Mouse (Mus musculus) large intestine, adult 2 months (tissue): ENCODE results near the gene Ephb1. TPM values are rescaled to one million over a fixed set of nuclear protein-coding genes. Genes with fewer than 3 reads are reported as not detected.

ENCODE experiments used
- DNase-seq: peaks from one replicate; pipeline ENCODE4 v3.0.0-alpha.2; 2012; ENCODE audit warnings: low read depth, low spot score
- WGBS: fragments of 180-500 bp; shearing (Covaris S2); methylation state at CpG from one replicate; pipeline ENCODE4 v1.1.7; 2018; 5-methylcytosine and 5-hydroxymethylcytosine counted together
- polyA plus RNA-seq: library from polyadenylated mRNA; depleted of rRNA; stranded (reverse); fragments of >200 nt; gene quantifications from 2 replicates; pipeline ENCODE4 v1.2.3, GENCODE M21; 2012

Ephb1 gene
- polyA plus RNA-seq, 1 experiment = 0.56 TPM

DNA sequence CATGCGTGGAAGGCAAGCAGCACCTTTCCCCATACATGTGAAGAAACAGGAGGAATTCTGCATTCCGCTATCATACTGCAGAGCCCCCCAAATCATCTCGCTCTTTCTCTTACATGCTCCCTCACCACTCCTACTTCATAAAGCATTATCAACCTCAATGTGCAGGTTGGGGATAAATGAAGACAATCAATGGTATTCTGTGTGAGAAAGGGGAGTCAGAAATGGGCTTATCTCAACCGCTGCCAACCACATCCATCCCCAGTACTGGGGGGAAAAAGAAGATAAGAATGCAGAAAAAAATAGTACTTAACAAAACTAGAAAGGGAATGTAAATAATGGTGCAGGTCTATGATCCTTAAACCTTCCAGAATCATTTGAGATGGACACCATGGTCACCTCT lies 408.7 kb downstream of the Ephb1 start:
- no peak for DNase-seq
- WGBS = 84% methylated on average over 4 of the region's 4 CpGs

DNA sequence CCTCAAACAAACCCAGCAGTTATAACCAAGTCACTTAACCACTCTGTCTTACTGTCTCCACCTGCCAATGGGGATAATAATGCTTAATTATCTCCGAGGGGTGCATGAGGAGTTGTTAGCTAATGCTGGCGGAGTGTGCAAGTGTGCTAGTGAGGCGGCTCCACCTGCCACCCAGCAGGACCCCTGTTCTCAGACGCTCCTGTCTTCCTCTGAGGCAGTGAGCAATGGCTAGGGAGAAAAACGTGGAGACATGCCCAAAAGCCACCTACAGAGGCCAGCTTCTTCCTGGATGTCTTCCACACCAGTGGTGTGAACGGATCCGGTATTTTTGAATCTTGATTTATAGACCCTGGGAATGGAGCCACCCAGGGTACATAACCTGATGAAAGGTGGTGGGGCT lies 409.2 kb downstream of the Ephb1 start:
- DNase-seq = no peak
- 53% methylated on average over 7 of the region's 7 CpGs for WGBS

DNA sequence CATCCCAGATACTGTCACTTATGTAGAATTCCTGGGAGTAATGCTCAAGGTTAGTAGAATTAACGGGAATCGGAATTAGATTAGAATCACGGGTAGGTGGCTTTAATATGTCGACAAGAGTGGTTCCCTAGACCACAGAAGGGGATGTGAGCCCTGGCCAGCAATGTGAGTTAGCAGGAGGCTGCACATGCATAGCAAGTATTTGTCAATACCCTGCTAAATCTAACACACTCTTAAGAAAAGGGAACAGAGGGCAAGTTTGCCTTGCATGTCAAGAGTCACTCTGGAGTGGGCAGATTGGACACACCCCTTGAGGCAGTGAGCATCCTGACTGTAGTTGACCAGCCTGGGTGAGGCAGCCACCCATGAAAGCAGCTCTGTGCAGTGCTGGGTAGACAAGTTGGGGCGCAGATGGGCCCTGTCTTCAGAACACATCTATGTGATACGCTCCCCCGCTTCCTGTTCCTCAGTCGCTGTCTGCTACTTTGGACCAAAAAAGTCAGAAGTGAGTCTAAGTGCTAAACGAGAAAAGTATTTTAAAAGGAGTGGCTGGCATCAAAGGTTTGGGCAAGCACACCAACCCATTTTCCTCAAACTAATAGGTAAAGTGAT lies 412.3 kb downstream of the Ephb1 start:
- no peak for DNase-seq
- 83% methylated on average over 9 of the region's 9 CpGs for WGBS

DNA sequence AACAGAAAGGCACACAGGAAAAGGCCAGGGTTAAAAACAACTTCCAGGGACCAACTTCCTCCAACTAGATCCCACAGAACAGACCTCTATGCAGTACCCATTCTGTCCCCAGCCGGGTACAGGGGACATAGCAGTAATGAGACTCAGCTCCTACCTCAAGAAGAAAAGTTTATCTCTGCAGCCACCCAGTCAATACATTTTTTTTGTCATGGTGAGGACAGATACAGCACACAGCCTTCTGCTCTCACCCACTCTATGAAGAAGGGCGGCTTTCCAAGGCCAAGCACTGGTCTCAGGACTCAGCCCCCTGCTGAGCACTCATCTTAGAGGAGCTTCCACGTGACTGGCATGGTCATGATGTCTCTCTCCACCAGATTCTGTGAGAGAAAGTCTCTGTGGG lies 414.3 kb downstream of the Ephb1 start:
- no peak for DNase-seq
- WGBS = 55% methylated on average over 3 of the region's 3 CpGs

DNA sequence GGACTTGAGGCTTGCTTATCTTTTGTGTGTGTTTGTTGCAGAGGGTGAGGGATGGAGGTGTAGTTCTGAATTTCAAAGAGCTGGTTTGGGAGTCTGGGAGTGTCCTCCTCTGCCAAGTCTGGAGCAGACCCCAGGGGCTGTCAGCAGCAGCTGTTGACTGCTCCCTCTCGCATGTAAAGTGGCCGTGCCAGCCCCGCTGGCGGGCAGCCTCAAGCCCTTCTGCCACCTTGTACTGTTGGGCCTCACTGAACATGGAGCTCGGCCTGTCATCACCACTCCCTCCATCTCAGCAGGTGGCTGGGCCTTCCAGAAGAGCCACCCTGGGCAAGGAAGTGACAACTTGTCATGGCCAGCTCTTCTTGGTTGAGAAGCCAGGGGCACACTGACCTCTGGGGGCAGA lies 415.5 kb downstream of the Ephb1 start:
- WGBS = 71% methylated on average over 5 of the region's 5 CpGs
- DNase-seq = no peak

DNA sequence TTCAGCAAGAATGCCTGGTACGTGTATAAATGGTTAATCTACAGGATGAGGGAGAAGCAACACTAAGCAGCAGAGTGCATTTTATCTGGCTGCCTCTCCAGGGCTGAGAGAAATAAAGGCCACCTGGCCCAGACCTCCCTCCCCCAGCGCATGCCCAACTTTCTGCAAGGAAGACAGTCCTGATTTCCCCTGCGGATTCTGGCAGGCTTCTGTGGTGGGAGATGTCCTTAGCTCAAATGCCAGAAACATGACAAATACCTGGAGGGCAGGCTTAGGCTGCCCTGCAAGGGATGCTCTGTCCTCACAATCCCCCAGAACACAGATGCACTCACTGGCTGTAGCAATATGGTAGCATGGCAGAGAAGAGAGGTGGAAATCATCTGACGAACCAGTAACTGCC lies 416.4 kb downstream of the Ephb1 start:
- no peak for DNase-seq
- WGBS = 79% methylated on average over 4 of the region's 4 CpGs

DNA sequence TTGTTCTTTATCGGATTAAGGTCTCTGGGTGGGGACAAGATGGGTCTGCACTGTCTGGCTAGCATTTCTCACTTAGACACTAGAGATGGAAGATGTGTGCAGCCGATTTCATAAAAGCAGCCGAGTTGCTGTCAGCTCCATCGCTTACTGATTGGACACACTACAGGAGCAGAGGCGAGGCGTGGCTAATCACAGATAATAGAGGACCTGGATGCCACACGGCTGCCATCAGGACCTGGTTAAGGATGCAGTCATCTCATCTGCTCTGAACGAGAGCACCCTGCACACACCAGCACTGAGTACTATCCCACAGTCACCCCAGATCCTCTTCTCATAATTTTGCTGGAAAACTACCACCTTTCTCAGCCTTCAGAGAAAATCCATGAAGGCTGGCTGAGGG lies 419.6 kb downstream of the Ephb1 start:
- WGBS = 79% methylated on average over 8 of the region's 8 CpGs

DNA sequence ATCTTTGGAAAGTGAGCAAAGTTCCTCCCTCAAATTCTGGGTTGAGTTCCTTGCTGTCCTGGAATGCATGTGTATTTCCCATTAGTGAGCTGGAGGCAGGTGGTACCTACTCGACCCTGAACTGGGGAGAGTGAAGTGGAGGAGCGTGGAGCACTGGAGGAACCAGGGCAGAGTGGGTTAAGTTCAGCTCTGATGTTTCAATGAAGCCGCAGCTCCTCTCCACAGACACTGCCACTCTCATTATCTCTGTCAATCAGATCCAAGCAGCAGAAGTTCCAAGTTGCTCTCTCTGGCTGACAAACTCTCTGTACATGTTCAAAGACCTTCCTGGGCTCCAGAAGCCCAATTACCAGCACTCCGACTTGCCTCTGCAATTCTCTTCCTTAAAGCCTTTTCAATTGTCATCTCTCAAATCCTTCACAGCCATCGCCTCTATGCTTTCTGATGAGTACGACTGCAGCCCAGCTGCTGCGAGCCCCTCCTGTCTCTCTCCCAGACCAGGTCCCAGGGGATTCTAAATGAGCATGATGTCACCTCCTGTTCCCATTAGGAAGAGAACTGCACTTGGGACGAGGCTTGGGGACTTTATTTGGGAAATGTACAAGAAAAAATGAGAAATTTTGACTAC lies 420.4 kb downstream of the Ephb1 start:
- DNase-seq = no peak
- 62% methylated on average over 8 of the region's 8 CpGs for WGBS

More for the DNA sequence above, 419.6 kb downstream of the Ephb1 start:
- no peak for DNase-seq

DNA sequence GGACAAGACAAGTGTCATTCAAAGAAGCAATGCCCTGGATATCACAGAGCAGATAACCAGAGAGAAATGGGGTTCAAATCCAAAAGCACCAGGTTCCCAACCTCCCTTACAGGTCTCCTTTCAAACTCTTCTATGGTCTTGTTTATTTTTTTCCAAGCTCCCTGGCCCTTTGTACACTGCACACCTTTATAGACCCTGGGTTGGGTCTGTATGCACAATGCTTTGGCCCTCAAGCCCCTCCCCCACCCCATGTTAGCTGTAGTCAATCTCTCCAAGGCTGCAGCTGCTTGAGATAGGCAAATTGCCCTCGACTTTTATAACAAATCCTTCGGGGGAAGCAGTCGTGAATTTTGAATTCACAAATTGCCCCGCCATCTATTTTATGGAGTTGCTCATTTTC lies 429.7 kb downstream of the Ephb1 start:
- DNase-seq = no peak
- 21% methylated on average over 4 of the region's 4 CpGs for WGBS

DNA sequence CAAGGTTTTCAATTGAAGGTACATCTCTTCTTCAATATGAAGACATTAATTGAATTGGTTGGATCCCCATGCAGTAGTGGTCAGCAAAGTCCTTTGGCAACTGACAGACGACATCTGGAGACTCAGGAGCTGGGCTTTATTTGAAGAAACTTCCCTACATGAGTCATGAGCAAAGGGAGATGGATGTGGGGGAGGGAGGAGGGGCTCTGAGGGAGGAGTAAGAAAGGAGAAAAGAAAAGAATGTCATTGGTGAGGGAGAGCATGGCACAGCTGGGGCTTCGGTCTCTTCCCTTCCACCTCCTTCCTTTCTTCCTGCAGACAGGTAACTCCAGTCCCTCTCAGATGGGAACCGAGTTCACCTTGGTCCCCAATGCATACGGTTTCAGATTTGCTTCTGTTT lies 431.6 kb downstream of the Ephb1 start:
- no peak for DNase-seq
- WGBS = 72% methylated on average over 4 of the region's 4 CpGs

DNA sequence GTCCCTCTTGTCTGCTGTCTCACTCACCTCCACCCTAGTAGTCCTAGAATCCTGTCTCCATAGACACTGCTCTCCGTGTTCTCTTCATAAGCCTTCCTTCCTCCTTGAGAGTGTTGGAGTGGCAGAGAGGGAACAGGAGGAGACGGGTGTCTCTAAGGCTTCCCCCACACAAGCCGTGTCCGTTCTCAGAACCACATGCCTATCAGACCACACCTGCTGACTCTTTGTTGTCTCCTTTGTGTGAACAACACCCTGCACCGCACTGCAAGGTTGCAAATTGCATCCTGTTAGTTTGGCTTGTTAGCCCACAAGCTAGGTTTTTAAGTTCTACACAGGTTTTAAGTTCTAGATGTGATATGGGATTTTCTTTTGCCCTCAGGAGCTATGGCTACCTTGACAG lies 435.2 kb downstream of the Ephb1 start:
- 74% methylated on average over 5 of the region's 5 CpGs for WGBS
- no peak for DNase-seq

DNA sequence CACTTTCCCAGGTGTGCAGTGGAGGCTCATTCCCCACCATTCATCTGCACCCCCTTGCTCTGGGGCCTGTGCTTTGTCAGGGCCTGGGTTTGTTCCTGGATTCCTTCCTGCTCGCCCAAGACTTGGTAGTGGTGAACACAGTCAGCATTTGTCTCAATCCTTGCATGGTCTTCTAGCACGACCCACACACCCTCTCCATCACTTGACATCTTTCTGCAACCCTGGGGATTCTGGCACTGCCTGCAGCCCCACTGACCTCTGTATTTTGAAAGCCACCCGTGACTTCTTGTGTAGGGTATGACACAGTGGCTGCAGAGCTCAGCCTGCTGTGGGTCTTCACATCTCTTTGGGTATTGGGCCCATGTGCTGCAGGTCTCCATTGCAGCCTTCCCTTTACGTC lies 435.7 kb downstream of the Ephb1 start:
- no peak for DNase-seq
- WGBS = 73% methylated on average over 4 of the region's 4 CpGs

DNA sequence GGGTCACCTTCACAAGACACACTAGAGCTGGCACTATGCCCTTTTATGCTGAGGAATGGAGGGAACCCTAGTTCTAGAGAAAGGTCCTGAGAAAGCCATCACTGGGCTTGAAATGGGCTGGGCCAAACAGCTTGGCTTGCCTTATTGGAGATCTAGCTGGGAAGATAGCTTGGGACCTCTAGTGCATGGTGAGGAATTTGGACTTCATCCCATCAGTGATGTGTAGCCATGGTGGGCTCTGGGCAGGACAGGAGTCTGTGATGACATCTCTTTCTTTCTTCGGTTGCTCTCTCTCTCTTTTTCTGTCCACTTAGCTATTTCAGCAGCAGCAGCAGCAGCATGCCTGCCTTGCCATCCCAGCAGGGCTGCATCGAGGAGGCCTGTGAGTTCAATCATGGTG lies 439.4 kb downstream of the Ephb1 start:
- WGBS = 81% methylated on average over 2 of the region's 2 CpGs
- no peak for DNase-seq

DNA sequence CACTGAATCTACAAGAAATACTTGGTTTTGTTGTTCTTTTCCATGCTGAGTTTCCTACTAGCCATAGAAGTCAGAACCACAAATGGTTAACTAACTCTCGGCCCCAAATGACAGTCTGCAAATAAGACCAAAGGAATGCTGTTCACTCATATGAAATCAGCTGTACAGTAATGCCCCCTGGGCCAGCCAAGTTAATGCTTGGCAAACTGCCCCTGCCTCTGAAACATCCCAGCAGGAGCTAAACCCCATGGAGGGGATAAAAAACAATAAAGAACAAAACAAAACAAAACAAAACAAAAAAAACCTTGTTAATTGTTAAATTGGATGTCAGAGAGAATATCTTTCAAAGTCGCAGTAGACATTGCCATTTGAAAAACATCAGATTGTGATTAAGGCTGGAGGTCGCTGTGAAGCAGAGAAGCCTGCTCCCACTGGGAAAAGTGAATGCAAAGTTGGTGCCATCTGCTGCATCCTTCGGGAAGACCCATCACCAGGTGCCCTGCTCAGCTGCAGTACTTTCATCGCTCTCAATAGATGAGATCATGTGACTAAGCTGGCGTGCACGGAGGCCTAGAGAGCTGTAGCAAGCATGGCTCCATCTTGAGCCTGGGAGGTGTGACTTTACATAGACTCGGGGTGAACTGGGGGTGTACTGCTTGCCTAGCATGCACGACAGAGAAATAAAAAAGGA lies 443.2 kb downstream of the Ephb1 start:
- no peak for DNase-seq
- WGBS = 53% methylated on average over 9 of the region's 9 CpGs

DNA sequence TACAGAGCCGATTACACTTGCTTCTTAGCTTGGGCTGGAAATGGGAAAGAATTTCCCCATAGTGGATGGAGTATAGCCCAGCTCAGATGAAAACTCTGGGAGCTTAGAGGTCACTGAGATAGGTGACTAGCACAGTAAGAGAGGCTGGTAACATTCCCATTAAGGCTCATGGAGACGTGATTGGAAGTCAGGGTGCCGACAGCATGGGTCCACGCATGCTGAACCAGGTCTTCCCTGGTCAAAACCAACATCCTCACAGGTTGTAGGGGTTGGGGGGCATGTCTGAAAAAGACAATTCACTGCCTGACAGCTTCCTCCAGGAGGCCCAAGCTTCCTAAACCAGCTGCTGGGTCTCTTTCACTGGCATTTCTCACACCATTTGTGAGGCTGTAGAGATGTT lies 445.0 kb downstream of the Ephb1 start:
- 81% methylated on average over 4 of the region's 4 CpGs for WGBS

DNA sequence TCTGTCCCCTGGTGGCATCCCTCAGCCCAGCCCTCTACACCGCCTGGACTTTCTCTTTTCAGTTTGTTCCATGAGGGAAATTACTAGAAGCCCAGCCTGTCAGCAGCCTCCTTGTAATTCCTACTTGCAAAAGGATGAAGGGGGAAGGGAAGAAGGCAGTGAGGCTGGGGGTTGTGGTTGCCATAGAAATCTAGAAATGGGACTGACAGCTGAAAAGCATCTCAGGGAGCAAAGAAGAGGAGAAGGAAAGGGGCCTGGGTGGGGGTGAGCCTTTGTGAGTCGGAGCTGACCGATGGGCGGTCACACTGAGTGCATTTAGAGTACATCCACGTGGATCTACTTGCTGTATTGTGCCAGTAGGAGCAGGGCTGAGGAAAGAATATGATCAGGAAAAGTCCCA lies 445.6 kb downstream of the Ephb1 start:
- DNase-seq = no peak
- 68% methylated on average over 5 of the region's 5 CpGs for WGBS

More for the DNA sequence above, 445.0 kb downstream of the Ephb1 start:
- no peak for DNase-seq

DNA sequence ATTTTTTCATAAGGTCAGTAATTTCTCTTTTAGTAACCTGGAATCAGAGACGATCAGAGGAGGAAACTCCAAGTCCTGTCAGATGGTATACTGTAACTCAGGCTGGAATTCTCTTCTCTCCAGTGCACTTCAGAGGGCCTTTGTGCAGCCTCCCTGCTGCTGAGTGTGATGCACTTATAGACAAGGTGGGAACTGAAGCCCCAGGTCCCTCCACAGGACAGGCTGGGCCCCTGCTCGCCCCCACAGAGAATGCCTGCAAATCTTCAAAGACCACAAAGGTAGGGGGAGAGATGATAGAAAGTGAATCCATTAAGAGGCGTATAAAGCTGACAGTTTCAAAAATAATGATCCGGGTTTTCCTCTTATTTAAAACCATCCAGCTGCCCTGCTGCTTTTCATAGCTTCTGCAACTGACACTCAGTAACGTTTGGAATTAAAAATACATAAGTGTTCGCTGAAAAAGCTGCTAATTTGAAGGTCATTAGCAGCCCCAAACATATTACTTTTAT lies 446.7 kb downstream of the Ephb1 start:
- WGBS = 55% methylated on average over 6 of the region's 6 CpGs
- DNase-seq = no peak

DNA sequence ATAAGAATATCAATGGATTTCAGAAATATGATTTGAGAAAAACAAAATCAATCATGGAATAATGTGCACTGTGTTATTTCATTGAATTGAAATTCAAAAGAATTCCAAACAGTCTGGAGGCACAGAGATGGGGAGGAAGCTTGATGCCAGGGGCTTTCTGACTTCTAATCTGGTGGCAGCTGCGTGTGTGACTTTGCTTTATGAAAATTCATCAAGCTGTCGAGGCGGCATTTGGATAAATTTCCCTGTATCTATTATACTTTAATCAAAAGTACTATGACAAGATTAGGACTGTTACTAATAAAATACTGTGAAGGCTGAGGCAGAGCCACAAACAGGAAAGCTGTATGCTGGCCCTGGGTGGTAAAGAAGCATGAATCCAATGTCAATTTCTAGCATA lies 451.1 kb downstream of the Ephb1 start:
- 86% methylated on average over 3 of the region's 3 CpGs for WGBS
- DNase-seq = no peak

DNA sequence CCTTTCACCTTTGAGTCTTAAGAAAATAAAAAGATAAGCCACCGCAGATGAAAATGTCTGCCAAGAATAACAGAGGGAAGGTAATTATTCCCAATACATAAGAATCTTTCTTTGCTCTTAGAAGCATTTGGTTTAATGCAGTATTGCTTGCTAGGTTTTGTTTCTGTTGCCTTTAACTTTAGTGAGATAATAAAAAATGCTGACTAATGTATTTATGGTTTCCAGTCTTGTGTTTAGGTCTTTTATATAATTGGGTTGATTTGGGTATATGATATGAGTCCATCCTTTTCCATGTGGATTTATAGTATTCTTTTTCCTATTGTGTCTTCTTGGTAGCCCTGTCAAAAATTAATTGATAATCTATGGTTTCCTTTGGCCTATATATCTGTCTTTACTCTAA lies 456.6 kb downstream of the Ephb1 start:
- WGBS = 72% methylated on average over 1 of the region's 1 CpGs
- DNase-seq = no peak

DNA sequence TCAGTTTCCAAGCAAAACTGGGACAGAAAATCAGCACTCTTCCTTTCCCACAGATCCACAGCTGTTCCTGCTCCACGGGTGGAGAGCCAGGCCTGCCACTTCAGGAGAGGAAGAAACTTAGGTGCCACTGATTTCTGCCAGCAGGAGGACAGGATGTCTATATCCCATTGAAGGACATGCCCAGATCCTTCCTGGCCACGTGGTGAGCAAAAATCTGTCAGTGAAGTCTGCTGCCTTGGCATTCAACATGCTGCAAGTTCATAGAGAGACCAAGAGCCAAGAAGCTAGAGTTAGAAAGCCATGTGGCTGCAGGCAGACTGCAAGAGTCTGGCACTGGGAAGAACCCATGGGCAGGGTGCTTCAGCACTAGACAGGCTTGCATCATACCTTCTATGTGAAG lies 471.2 kb downstream of the Ephb1 start:
- WGBS = 52% methylated on average over 2 of the region's 2 CpGs
- DNase-seq = no peak
